Mouse (Mus musculus): ENCODE measurements around the gene Asb1. TPM values are rescaled to one million over a fixed set of nuclear protein-coding genes. Genes with fewer than 3 reads are reported as not detected.

Gene Asb1
- 10 to 100 TPM; 13.9 to 17.7 TPM for total RNA-seq (2023)

GRCm38 (mm10) chr1:91540271-91540826 is at the start of gene Asb1:
Gene Asb1, plus strand, starts transcription at chr1:91540544.

GRCm38 (mm10) chr1:91494457-91495140 is 45.7 kb upstream of the Asb1 start, which contains the start of gene Traf3ip1:
Gene Traf3ip1, plus strand, starts transcription at chr1:91494647.

Other genes starting within 250 kb of the Asb1 start
- gene Scly, start 242.2 kb upstream of the Asb1 start, total RNA-seq (2023) = 10 to 100 TPM; 28.1 to 40.0 TPM
- gene Espnl, start 218.5 kb upstream of the Asb1 start, total RNA-seq (2023) = under 1 TPM in 1 of 2 experiments, not detected in 1; 0.39 TPM
- not detected for gene Klhl30, start 189.5 kb upstream of the Asb1 start, total RNA-seq (2023)
- not detected for gene Erfe, start 174.1 kb upstream of the Asb1 start, total RNA-seq (2023)
- gene Ilkap, start 141.7 kb upstream of the Asb1 start, total RNA-seq (2023) = 100 to 1,000 TPM; 115 to 116 TPM
- gene Hes6, start 126.5 kb upstream of the Asb1 start, total RNA-seq (2023) = 10 to 100 TPM; 35.1 to 49.2 TPM
- gene Per2, start 81.2 kb upstream of the Asb1 start, total RNA-seq (2023) = 10 to 100 TPM; 25.0 to 25.3 TPM
- 10 to 100 TPM in 1 of 2 experiments, 1 to 10 TPM in 1; 8.4 to 10.5 TPM for gene Traf3ip1, start 45.9 kb upstream of the Asb1 start, total RNA-seq (2023)